Mouse (Mus musculus) intestine, embryonic 14.5 days (tissue): ENCODE measurements around the gene Osbpl3. TPM values are rescaled to one million over a fixed set of nuclear protein-coding genes. Genes with fewer than 3 reads are reported as not detected.

Source experiments
- ATAC-seq: fragments of 200-750 bp; cut with Nextera tagmentation; replicated peaks from 2 replicates; pipeline ENCODE4 v1.8.0; 2017; ENCODE audit warnings: low read depth, moderate number of reproducible peaks, moderate TSS enrichment, moderate library complexity; ENCODE audit not compliant: low FRiP score, low TSS enrichment
- DNase-seq: peaks from one replicate; pipeline ENCODE4 v3.0.0-alpha.2; 2018; ENCODE audit warnings: low spot score
- H3K27ac ChIP-seq: fragments of 300-500 bp; sonication (generic); 2 replicates; pipeline ENCODE4 v1.5.1; 2014; ENCODE audit warnings: low read depth, mild to moderate bottlenecking, control low read depth
- H3K27me3 ChIP-seq: fragments of 300-500 bp; sonication (generic); replicated peaks from 2 replicates; pipeline ENCODE4 v1.6.1; 2014; ENCODE audit warnings: low read length, control low read depth; ENCODE audit not compliant: control insufficient read depth, insufficient read depth
- H3K36me3 ChIP-seq: fragments of 300-500 bp; sonication (generic); 2 replicates; pipeline ENCODE4 v1.6.1; 2014; ENCODE audit warnings: low read length, control low read depth; ENCODE audit not compliant: control insufficient read depth, insufficient read depth
- H3K4me1 ChIP-seq: fragments of 300-500 bp; sonication (generic); replicated peaks from 2 replicates; pipeline ENCODE4 v1.6.1; 2014; ENCODE audit warnings: low read length, control low read depth, mixed read lengths; ENCODE audit not compliant: control insufficient read depth, insufficient read depth
- H3K4me2 ChIP-seq: fragments of 300-500 bp; sonication (generic); 2 replicates; pipeline ENCODE4 v1.6.1; 2014; ENCODE audit warnings: low read length
- H3K4me3 ChIP-seq: fragments of 300-500 bp; sonication (generic); 2 replicates; pipeline ENCODE4 v1.5.1; 2014; ENCODE audit warnings: low read depth, low read length, control low read depth, mixed read lengths
- H3K9ac ChIP-seq: fragments of 300-500 bp; sonication (generic); 2 replicates; pipeline ENCODE4 v1.6.1; 2014; ENCODE audit warnings: mild to moderate bottlenecking, low read length
- H3K9me3 ChIP-seq: fragments of 300-500 bp; sonication (generic); 2 replicates; pipeline ENCODE4 v1.6.1; 2016; ENCODE audit warnings: low read length, control low read depth; ENCODE audit not compliant: control insufficient read depth
- WGBS: fragments of 180-500 bp; shearing (Covaris S2); extraction: QIAGEN DNeasy Blood & Tissue Kit; methylation state at CpG from one replicate; pipeline ENCODE4 v1.1.7; 2014; 5-methylcytosine and 5-hydroxymethylcytosine counted together
- polyA plus RNA-seq: library from polyadenylated mRNA; unstranded; fragments of >200 nt; fragmentation: Nextera tagmentation; extraction: Ambion mirVana; gene quantifications from 2 replicates; pipeline ENCODE4 v1.2.1, GENCODE M21; 2014

Osbpl3 gene
- polyA plus RNA-seq, result 10.1 and 10.4 TPM in 2 replicates

DNA sequence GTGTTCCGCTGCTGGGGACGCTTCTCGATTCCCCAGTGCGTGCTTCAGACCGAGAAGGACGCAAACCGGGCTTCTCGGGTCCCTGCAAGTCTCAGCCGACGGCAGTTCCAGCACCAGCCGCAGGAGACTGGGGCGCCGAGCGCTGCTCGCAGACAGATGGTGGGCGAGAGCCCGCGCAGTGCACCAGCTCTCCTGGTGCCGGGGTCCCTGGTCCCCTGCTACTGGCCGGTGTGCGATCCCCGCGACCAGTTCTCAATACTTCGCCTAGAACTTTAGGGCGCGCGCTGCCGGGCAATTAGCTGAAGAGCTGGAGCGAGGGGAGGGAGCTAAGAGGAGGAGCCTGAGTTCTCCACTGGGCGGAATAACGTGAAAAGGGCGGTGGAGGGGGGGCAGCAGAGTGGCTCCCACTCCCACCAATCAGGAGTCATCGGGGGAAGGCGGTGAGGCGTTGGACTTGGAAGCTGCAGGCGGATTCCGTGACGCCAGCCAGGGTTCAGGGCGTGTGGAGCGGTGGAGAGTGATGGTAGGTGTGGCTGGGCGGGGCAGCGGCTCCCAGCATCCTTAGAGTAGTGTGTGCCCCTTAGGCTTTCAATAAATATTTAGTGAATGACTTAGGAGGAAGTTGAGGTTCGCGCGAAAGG, at the start of gene Osbpl3:
Osbpl3 (minus strand) TSS at position 373 of the 641 bp plus-strand sequence.
- peak within 1 kb of the TSS; percentile 96 for H3K4me2 ChIP-seq
- H3K27me3 ChIP-seq, result no peaks in the 10 kb centered on the region
- H3K27ac ChIP-seq, result peak within 1 kb of the TSS; percentile 73
- peak within 1 kb of the TSS; percentile 63 for H3K9ac ChIP-seq
- WGBS, result under 1% methylated on average over 45 of the region's 45 CpGs
- peak within 1 kb of the TSS; percentile 74 for H3K4me3 ChIP-seq
- peak; percentile 95 for DNase-seq
- H3K4me1 ChIP-seq, result peaks cover 12% of the 10 kb centered on the region; the same call in 1 of the 2 replicates
- H3K9me3 ChIP-seq, result no peaks in the 10 kb centered on the region
- H3K36me3 ChIP-seq, result no peaks in the 10 kb centered on the region
- ATAC-seq, result peak; percentile 96

DNA sequence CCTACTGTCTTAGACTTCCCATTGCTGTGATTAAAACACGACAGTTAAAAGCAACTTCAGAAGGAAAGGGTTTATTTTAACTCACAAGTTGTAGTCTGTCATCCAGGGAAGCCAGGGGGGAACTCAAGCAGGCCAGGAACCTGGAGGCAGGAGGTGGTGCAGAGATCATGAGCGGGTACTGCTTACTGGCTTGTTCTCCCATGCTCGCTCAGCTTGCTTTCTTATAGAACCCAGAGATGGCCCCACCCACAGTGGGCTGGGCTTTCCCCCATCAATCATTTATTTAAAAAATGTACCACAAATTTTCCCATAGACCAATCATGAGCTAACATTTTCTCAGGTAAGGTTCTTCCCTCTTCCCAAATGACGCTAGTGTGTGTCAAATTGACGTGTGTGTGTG, 49.5 kb upstream of the Osbpl3 start:
- DNase-seq (no peak), ATAC-seq (no peak)
- Histone ChIP-seq H3K36me3 (no peaks in the 10 kb centered on the region), H3K9ac (no peak overlapping the region), H3K4me3 (no peak overlapping the region), H3K9me3 (no peaks in the 10 kb centered on the region), H3K27ac (no peak overlapping the region), H3K4me2 (no peak overlapping the region), H3K27me3 (no peaks in the 10 kb centered on the region), H3K4me1 (peaks cover 6% of the 10 kb centered on the region; the same call in 1 of the 2 replicates)
- WGBS, result 77% methylated on average over 5 of the region's 5 CpGs

DNA sequence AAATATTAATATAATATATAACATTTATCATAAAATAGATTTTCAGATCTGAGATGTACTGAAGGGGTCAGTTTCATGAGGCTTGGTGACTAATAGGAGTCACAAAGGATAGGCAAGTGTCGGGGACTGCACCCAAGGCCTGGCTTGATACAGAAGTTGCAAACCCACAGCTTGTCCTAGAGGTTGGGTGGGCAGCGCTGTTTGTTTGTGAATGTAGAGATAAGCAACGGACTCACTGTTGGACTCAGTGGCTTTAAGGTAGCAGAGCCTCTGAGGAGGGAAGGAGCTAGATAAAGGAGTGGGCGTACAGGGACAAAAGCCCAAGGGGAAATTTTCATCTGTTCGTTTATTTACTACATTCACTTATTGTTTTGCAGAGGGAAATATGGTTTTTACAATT, 48.7 kb upstream of the Osbpl3 start:
- DNase-seq (no peak), ATAC-seq (no peak)
- no peak overlapping the region for H3K9ac ChIP-seq
- peak overlapping the region; percentile 17; the same call in 1 of the 2 replicates for H3K27ac ChIP-seq
- no peak overlapping the region for H3K4me2 ChIP-seq
- no peak overlapping the region for H3K4me3 ChIP-seq
- H3K9me3 ChIP-seq, result no peaks in the 10 kb centered on the region
- peaks cover 6% of the 10 kb centered on the region; the same call in 1 of the 2 replicates for H3K4me1 ChIP-seq
- 74% methylated on average over 5 of the region's 5 CpGs for WGBS
- H3K36me3 ChIP-seq, result no peaks in the 10 kb centered on the region
- H3K27me3 ChIP-seq, result no peaks in the 10 kb centered on the region

DNA sequence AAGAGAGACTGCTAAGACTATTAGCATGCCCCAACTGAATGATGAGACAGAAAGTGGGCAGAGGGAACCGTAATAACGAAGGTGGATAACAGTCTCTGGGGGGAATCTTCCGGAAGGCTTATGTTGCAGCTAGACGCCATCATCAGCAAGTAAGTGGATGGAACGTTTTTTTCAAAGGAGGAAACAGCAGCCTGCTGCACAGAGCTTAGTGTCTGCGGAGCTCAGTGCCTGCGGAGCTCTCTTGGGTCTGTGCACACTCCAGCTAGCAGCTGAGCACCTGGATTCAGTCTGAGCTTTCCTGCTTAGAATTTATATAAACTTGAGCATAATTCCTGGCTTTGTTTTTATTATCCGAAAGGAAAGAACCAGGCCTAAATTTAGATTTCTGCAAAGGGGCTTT, 47.8 kb upstream of the Osbpl3 start:
- H3K4me1 ChIP-seq, result peaks cover 6% of the 10 kb centered on the region; the same call in 1 of the 2 replicates
- ATAC-seq (no peak), DNase-seq (peak; percentile 57)
- H3K4me2 ChIP-seq, result peak overlapping the region; percentile 5; the same call in 1 of the 2 replicates
- H3K27ac ChIP-seq, result peak overlapping the region; percentile 17; the same call in 1 of the 2 replicates
- H3K36me3 ChIP-seq, result no peaks in the 10 kb centered on the region
- H3K9me3 ChIP-seq, result no peaks in the 10 kb centered on the region
- no peak overlapping the region for H3K4me3 ChIP-seq
- H3K27me3 ChIP-seq, result no peaks in the 10 kb centered on the region
- no peak overlapping the region for H3K9ac ChIP-seq
- WGBS, result 27% methylated on average over 8 of the region's 8 CpGs

DNA sequence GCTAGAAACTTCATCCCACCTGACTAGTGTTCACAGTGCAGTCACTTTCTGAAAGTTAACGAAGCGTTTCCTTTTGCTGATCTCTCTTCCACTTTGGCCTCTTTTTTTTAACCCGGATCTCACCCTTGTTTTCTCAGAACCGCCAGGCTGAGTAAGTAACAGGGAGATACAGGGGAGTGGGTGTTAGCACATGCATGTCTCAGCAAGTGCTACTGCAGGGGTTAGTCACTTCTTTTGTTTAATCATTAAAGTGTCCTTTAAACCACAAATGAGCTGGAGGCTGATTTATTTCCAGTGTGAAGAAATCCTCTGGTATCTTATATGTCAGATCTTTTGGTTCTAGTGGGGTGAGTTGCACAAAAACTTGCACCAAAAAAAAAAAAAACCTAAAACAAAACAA, 47.0 kb upstream of the Osbpl3 start:
- ATAC-seq, result no peak
- Histone ChIP-seq H3K4me3 (no peak overlapping the region), H3K9ac (no peak overlapping the region), H3K4me2 (no peak overlapping the region), H3K4me1 (peaks cover 6% of the 10 kb centered on the region; the same call in 1 of the 2 replicates), H3K27me3 (no peaks in the 10 kb centered on the region), H3K36me3 (no peaks in the 10 kb centered on the region), H3K9me3 (no peaks in the 10 kb centered on the region), H3K27ac (0 out of 2 replicates have a peak overlapping the region, but pooled peaks have one; percentile 14)
- 61% methylated on average over 4 of the region's 4 CpGs for WGBS
- no peak for DNase-seq

DNA sequence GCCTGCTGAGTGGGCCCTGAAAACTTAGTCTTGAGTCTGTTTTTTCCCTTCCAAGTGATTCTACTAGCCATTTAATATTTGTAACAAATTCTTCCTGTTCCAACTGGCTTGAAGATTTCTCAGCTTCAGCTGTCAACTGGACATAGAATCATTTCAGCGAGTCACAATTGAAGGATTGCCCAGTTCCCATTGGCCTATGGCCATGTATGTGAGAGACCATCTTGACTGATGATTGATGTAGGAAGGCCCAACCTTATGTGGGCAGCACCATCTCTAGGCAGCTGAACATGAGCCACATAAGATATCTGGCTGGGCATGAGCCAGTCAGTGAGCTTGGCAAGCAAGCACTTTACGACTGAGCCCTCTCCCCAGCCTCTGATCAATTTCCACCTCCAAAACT, 42.3 kb upstream of the Osbpl3 start:
- Histone ChIP-seq H3K4me2 (no peak overlapping the region), H3K36me3 (no peaks in the 10 kb centered on the region), H3K9me3 (no peaks in the 10 kb centered on the region), H3K27me3 (no peaks in the 10 kb centered on the region), H3K9ac (no peak overlapping the region), H3K4me1 (peaks cover 2% of the 10 kb centered on the region; the same call in 1 of the 2 replicates), H3K4me3 (no peak overlapping the region), H3K27ac (no peak overlapping the region)
- ATAC-seq, result no peak
- 94% methylated on average over 2 of the region's 2 CpGs for whole genome bisulfite sequencing
- no peak for DNase-seq

DNA sequence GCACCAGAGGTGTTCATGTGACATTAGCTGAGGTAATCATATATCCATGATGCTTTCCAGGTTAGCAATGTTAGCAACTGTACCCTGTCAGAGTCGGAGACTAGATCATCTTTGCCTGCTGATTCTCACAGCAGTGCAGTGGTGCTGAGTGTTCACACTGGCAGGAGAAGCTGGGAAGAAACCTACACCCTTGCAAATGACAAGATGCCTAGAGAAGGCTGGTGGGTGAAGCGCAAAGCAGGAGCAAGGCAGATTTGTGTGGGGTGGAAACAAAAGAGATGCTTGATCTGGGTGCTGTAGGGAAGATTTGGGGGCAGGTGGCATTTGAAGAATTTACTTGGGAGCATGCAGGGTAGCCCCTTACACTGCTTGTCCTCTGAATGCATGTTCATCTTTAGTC, 34.5 kb upstream of the Osbpl3 start:
- Histone ChIP-seq H3K9ac (no peak overlapping the region), H3K9me3 (no peaks in the 10 kb centered on the region), H3K27ac (no peak overlapping the region), H3K36me3 (no peaks in the 10 kb centered on the region), H3K27me3 (no peaks in the 10 kb centered on the region), H3K4me1 (no peaks in the 10 kb centered on the region), H3K4me2 (no peak overlapping the region), H3K4me3 (no peak overlapping the region)
- DNase-seq (no peak), ATAC-seq (no peak)
- 76% methylated on average over 2 of the region's 2 CpGs for WGBS

DNA sequence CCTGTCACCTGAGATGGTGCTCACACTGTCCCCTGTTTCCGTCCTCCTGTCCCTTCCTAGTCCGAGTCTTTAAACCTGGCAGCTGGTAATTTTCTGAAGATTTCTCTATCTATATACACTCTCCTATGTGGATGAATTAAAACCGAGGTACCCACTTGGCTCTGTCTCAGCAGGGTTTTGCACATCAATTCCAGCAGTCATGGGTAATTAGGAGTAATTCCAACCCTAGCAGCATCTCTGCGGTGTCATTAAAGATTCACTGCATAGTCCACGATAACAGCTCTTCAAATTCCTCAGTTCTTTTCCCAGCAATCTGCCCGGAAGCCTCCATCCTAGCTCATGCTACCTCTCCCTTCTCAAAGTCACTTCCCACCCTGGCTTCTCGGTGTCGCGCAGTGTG, 33.4 kb upstream of the Osbpl3 start:
- Histone ChIP-seq H3K4me2 (no peak overlapping the region), H3K9ac (no peak overlapping the region), H3K4me1 (no peaks in the 10 kb centered on the region), H3K9me3 (no peaks in the 10 kb centered on the region), H3K36me3 (no peaks in the 10 kb centered on the region), H3K27me3 (no peaks in the 10 kb centered on the region), H3K27ac (no peak overlapping the region), H3K4me3 (no peak overlapping the region)
- no peak for DNase-seq
- 59% methylated on average over 9 of the region's 9 CpGs for WGBS
- ATAC-seq, result no peak
